Mouse (Mus musculus) lung, embryonic 15.5 days (tissue): Measurements from ENCODE around the gene 2310009B15Rik. TPM values are rescaled to one million over a fixed set of nuclear protein-coding genes. Genes with fewer than 3 reads are reported as not detected.
A peak's percentile ranks its signal among the peaks of the same experiment; 100 is the strongest.

Experiments used
- ATAC-seq: fragments of 200-750 bp; cut with Nextera tagmentation; 2 replicates; pipeline ENCODE4 v1.8.0; 2017; ENCODE audit warnings: moderate number of reproducible peaks, borderline replicate concordance; ENCODE audit not compliant: low FRiP score, low TSS enrichment; ENCODE audit errors: extremely low read depth
- H3K27ac ChIP-seq: fragments of 300-500 bp; sonication (generic); 2 replicates; pipeline ENCODE4 v1.5.1; 2015; ENCODE audit warnings: moderate library complexity, mild to moderate bottlenecking, inconsistent platforms
- H3K27me3 ChIP-seq: fragments of 300-500 bp; sonication (generic); 2 replicates; pipeline ENCODE4 v1.6.1; 2015; ENCODE audit warnings: inconsistent platforms
- H3K36me3 ChIP-seq: fragments of 300-500 bp; sonication (generic); 2 replicates; pipeline ENCODE4 v1.6.1; 2015; ENCODE audit warnings: inconsistent platforms
- H3K4me1 ChIP-seq: fragments of 300-500 bp; sonication (generic); 2 replicates; pipeline ENCODE4 v1.6.1; 2015; ENCODE audit warnings: inconsistent platforms
- H3K4me2 ChIP-seq: fragments of 300-500 bp; sonication (generic); 2 replicates; pipeline ENCODE4 v1.6.1; 2015; ENCODE audit warnings: inconsistent platforms, mild to moderate bottlenecking, moderate library complexity
- H3K4me3 ChIP-seq: fragments of 300-500 bp; sonication (generic); 2 replicates; pipeline ENCODE4 v1.5.1; 2015; ENCODE audit warnings: mild to moderate bottlenecking, inconsistent platforms
- H3K9ac ChIP-seq: fragments of 300-500 bp; sonication (generic); 2 replicates; pipeline ENCODE4 v1.6.1; 2015; ENCODE audit warnings: inconsistent platforms
- H3K9me3 ChIP-seq: fragments of 300-500 bp; sonication (generic); 2 replicates; pipeline ENCODE4 v1.6.1; 2016; ENCODE audit warnings: inconsistent platforms
- WGBS: fragments of 180-500 bp; shearing (Covaris S2); methylation state at CpG from one replicate; pipeline ENCODE4 v1.1.7; 2015; 5-methylcytosine and 5-hydroxymethylcytosine counted together
- polyA plus RNA-seq: library from polyadenylated mRNA; unstranded; fragments of >200 nt; fragmentation: Nextera tagmentation; extraction: Ambion mirVana; gene quantifications from 2 replicates; pipeline ENCODE4 v1.2.1, GENCODE M21; 2015

Gene 2310009B15Rik
- polyA plus RNA-seq, 1 experiment from 2014 or later: 46.1 TPM

GRCm38 (mm10) chr1:138849531-138850160, 7.0 kb downstream of the 2310009B15Rik start:
- Histone ChIP-seq H3K4me2 (no peak overlapping the region), H3K9ac (no peak overlapping the region), H3K27me3 (peaks cover 65% of the 10 kb centered on the region), H3K4me1 (peaks cover 18% of the 10 kb centered on the region), H3K9me3 (no peaks in the 10 kb centered on the region), H3K27ac (no peak overlapping the region), H3K4me3 (no peak overlapping the region), H3K36me3 (0 out of 2 replicates have a peak, but pooled peaks cover 3% of the 10 kb centered on the region)
- 11% methylated on average over 8 of the region's 8 CpGs for WGBS
- ATAC-seq: no peak

GRCm38 (mm10) chr1:138848511-138849109, 8.0 kb downstream of the 2310009B15Rik start, which contains the start of gene Lhx9:
Gene Lhx9 (minus strand): TSS chr1:138848577.
- Histone ChIP-seq H3K36me3 (0 out of 2 replicates have a peak, but pooled peaks cover 3% of the 10 kb centered on the region), H3K9me3 (no peaks in the 10 kb centered on the region), H3K4me3 (peak within 1 kb of the TSS; percentile 31), H3K9ac (no peak within 1 kb of the TSS), H3K27ac (no peak within 1 kb of the TSS), H3K27me3 (peaks cover 75% of the 10 kb centered on the region), H3K4me1 (peaks cover 21% of the 10 kb centered on the region), H3K4me2 (peak within 1 kb of the TSS; percentile 53)
- ATAC-seq: peak; percentile 68; the same call in 1 of the 2 replicates
- WGBS: 1% methylated on average over 33 of the region's 33 CpGs

GRCm38 (mm10) chr1:138848026-138848425, 8.6 kb downstream of the 2310009B15Rik start:
- peak overlapping the region; percentile 31 for H3K4me3 ChIP-seq
- peaks cover 81% of the 10 kb centered on the region for H3K27me3 ChIP-seq
- ATAC-seq: peak; percentile 19; the same call in 1 of the 2 replicates

GRCm38 (mm10) chr1:138847146-138847545, 9.5 kb downstream of the 2310009B15Rik start:
- no peak overlapping the region for H3K4me3 ChIP-seq
- no peak overlapping the region for H3K9ac ChIP-seq
- no peak for ATAC-seq
- H3K36me3 ChIP-seq: 0 out of 2 replicates have a peak, but pooled peaks cover 3% of the 10 kb centered on the region
- WGBS: under 1% methylated on average over 21 of the region's 21 CpGs
- peak overlapping the region; percentile 33 for H3K4me2 ChIP-seq
- no peaks in the 10 kb centered on the region for H3K9me3 ChIP-seq
- no peak overlapping the region for H3K27ac ChIP-seq
- peaks cover 28% of the 10 kb centered on the region for H3K4me1 ChIP-seq
- peaks cover 90% of the 10 kb centered on the region for H3K27me3 ChIP-seq

More at GRCm38 (mm10) chr1:138848026-138848425, 8.6 kb downstream of the 2310009B15Rik start:
- no peak overlapping the region for H3K27ac ChIP-seq
- peak overlapping the region; percentile 53 for H3K4me2 ChIP-seq
- peaks cover 27% of the 10 kb centered on the region for H3K4me1 ChIP-seq
- no peaks in the 10 kb centered on the region for H3K9me3 ChIP-seq
- WGBS: 2% methylated on average over 16 of the region's 16 CpGs
- H3K36me3 ChIP-seq: 0 out of 2 replicates have a peak, but pooled peaks cover 3% of the 10 kb centered on the region
- no peak overlapping the region for H3K9ac ChIP-seq

- no peak overlapping the region for H3K9ac ChIP-seq
- H3K4me3 ChIP-seq: no peak overlapping the region
- peaks cover 33% of the 10 kb centered on the region for H3K4me1 ChIP-seq
- H3K27ac ChIP-seq: no peak overlapping the region
- H3K36me3 ChIP-seq: 0 out of 2 replicates have a peak, but pooled peaks cover 3% of the 10 kb centered on the region
- WGBS: 6% methylated on average over 9 of the region's 9 CpGs
- no peaks in the 10 kb centered on the region for H3K9me3 ChIP-seq
- no peak overlapping the region for H3K4me2 ChIP-seq
- H3K27me3 ChIP-seq: peaks cover 95% of the 10 kb centered on the region
- no peak for ATAC-seq
These were observed 10.1 kb downstream of the 2310009B15Rik start for GRCm38 (mm10) chr1:138846581-138846980.

GRCm38 (mm10) chr1:138846131-138846530, 10.5 kb downstream of the 2310009B15Rik start:
- Histone ChIP-seq H3K36me3 (no peaks in the 10 kb centered on the region), H3K9ac (no peak overlapping the region), H3K4me2 (no peak overlapping the region), H3K4me3 (no peak overlapping the region), H3K9me3 (no peaks in the 10 kb centered on the region), H3K27me3 (peaks cover 95% of the 10 kb centered on the region), H3K4me1 (peaks cover 38% of the 10 kb centered on the region), H3K27ac (no peak overlapping the region)
- 4% methylated on average over 12 of the region's 12 CpGs for WGBS
- ATAC-seq: no peak

GRCm38 (mm10) chr1:138845481-138845880, 11.2 kb downstream of the 2310009B15Rik start:
- Histone ChIP-seq H3K27ac (no peak overlapping the region), H3K9ac (no peak overlapping the region), H3K36me3 (no peaks in the 10 kb centered on the region), H3K4me3 (no peak overlapping the region), H3K27me3 (peaks cover 95% of the 10 kb centered on the region), H3K4me1 (peaks cover 38% of the 10 kb centered on the region), H3K4me2 (no peak overlapping the region), H3K9me3 (no peaks in the 10 kb centered on the region)
- 14% methylated on average over 3 of the region's 3 CpGs for WGBS
- no peak for ATAC-seq

- Histone ChIP-seq H3K4me2 (no peak overlapping the region), H3K27ac (no peak overlapping the region), H3K9ac (no peak overlapping the region), H3K27me3 (peaks cover 97% of the 10 kb centered on the region), H3K9me3 (no peaks in the 10 kb centered on the region), H3K4me3 (peak overlapping the region; percentile 36), H3K36me3 (no peaks in the 10 kb centered on the region), H3K4me1 (peaks cover 38% of the 10 kb centered on the region)
- ATAC-seq: no peak
- WGBS: 7% methylated on average over 3 of the region's 3 CpGs
These were observed 12.5 kb downstream of the 2310009B15Rik start for GRCm38 (mm10) chr1:138844166-138844565.

GRCm38 (mm10) chr1:138843361-138844091, 13.1 kb downstream of the 2310009B15Rik start:
- Histone ChIP-seq H3K4me3 (peak overlapping the region; percentile 36), H3K9me3 (no peaks in the 10 kb centered on the region), H3K36me3 (no peaks in the 10 kb centered on the region), H3K4me2 (peak overlapping the region; percentile 61), H3K27ac (no peak overlapping the region), H3K4me1 (peaks cover 31% of the 10 kb centered on the region), H3K27me3 (peaks cover 97% of the 10 kb centered on the region), H3K9ac (peak overlapping the region; percentile 20; the same call in 1 of the 2 replicates)
- under 1% methylated on average over 35 of the region's 35 CpGs for WGBS
- ATAC-seq: no peak

- H3K4me3 ChIP-seq: no peak overlapping the region
- H3K9me3 ChIP-seq: no peaks in the 10 kb centered on the region
- 2% methylated on average over 10 of the region's 10 CpGs for WGBS
- H3K4me1 ChIP-seq: peaks cover 24% of the 10 kb centered on the region
- H3K9ac ChIP-seq: no peak overlapping the region
- no peak overlapping the region for H3K4me2 ChIP-seq
- H3K27ac ChIP-seq: no peak overlapping the region
- no peaks in the 10 kb centered on the region for H3K36me3 ChIP-seq
- ATAC-seq: no peak
- peaks cover 97% of the 10 kb centered on the region for H3K27me3 ChIP-seq
These were observed 13.9 kb downstream of the 2310009B15Rik start for GRCm38 (mm10) chr1:138842756-138843155.

GRCm38 (mm10) chr1:138842315-138842714, 14.3 kb downstream of the 2310009B15Rik start:
- Histone ChIP-seq H3K27me3 (peaks cover 99% of the 10 kb centered on the region), H3K4me3 (peak overlapping the region; percentile 35), H3K4me1 (peaks cover 22% of the 10 kb centered on the region), H3K9me3 (no peaks in the 10 kb centered on the region), H3K36me3 (no peaks in the 10 kb centered on the region), H3K4me2 (peak overlapping the region; percentile 62), H3K9ac (no peak overlapping the region), H3K27ac (no peak overlapping the region)
- 4% methylated on average over 8 of the region's 8 CpGs for WGBS
- ATAC-seq: no peak; the same call in 1 of the 2 replicates
